Mouse (Mus musculus): ENCODE data around the gene Med4.

DNA sequence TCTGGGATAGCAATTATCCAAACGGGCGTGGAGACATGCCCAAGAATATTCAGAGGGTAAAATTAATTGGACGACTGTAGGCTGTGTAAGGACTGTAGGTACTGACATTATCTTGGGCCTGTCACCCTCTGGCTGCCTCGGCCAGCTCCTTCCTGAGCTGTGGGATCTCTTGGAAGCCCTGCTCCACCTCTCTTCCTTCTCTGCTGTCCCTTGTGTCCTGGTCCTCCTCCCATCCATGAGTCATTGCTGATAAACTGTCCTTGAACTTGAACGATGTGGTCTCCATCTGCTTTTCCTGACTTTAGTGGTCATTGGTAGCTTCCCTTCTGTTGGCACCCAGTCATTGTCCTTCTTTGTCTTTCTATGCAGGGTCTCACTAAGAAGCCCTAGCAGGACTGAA is 23.2 kb upstream of the Med4 start:
- TF ChIP-seq EP300 (IDR thresholded peaks at IDR 0.05; ENCODE audit: low read depth) (no peak), CTCF (IDR thresholded peaks at IDR 0.05; ENCODE audit: low read depth) (no peak)
